8 mouse cellular contexts compared by ENCODE assay signal in the genomic region with DNA sequence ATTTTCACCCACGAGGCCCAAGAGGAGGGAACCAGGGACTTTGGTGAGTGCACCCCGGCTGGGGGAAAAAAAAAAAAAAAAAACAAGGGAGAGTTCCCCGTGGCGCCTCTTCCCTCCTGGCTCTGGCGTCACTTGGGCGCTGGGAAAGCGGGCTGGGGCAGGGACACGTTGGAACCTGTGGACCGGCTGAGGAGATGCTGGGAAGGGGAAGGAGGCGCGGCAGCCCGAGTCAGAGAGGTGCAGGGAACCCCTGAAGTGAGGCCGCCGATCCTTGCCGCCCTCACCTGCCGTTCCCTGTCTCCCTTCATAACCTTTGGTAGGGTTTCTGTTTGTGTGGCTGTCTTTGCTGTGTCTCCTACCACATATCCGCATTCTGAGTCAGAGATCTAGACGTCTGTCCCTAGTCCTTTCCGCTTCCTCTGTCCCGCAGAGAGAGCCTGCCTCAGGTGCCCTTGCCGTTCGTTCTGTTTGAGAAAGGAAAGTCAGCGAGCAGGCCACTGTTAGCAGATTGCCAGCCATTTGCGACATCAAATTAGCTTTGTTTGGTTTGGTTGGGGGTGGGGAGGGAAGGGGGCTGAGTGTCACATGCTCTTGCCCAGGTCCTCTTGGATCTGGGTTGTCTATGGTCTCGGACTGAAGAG. TPM values are rescaled to one million over a fixed set of nuclear protein-coding genes. Genes with fewer than 3 reads are reported as not detected.
DNase-seq lines count a peak whose midpoint lies in the region; ATAC-seq and TF ChIP-seq lines count a peak whose summit lies in the region.

A gene (minus strand): TSS at position 470 of the 641 bp plus-strand sequence.

- peak within 1 kb of the TSS; percentile 73 for H3K4me2 ChIP-seq in embryonic facial prominence, embryonic 12.5 days (replicated peaks)
- H3K4me2 ChIP-seq in limb, embryonic 11.5 days (ENCODE audit: low read depth, severe bottlenecking), result peak within 1 kb of the TSS; percentile 66
- H3K4me2 ChIP-seq in midbrain, postnatal 0 days (ENCODE audit: low read depth, low read length, poor library complexity, severe bottlenecking), result peak within 1 kb of the TSS; percentile 87

- no peak for ATAC-seq in embryonic facial prominence, embryonic 12.5 days (ENCODE audit: insufficient number of reproducible peaks, insufficient read depth, low FRiP score, low TSS enrichment)
- ATAC-seq in limb, embryonic 11.5 days (ENCODE audit: insufficient number of reproducible peaks, low FRiP score, low TSS enrichment, low read depth), result no peak
- ATAC-seq in midbrain, postnatal 0 days (ENCODE audit: low FRiP score), result no peak

- intact Hi-C loops in left cerebral cortex, adult 2 months (cut with DNase I), result no loop called here
- intact Hi-C loops in left cerebral cortex, postnatal 36 days (cut with DNase I), result no loop called here

- no peak for TF ChIP-seq CTCF in left cerebral cortex, adult 2 months (IDR thresholded peaks at IDR 0.05)
- no peak for TF ChIP-seq CTCF in midbrain, postnatal 0 days (IDR thresholded peaks at IDR 0.05)

- 1% methylated on average over 25 of the region's 25 CpGs for WGBS in embryonic facial prominence, embryonic 12.5 days
- WGBS in limb, embryonic 11.5 days, result 1% methylated on average over 24 of the region's 25 CpGs
- WGBS in midbrain, postnatal 0 days, result 7% methylated on average over 24 of the region's 25 CpGs

- H3K27me3 ChIP-seq in embryonic facial prominence, embryonic 12.5 days, result peaks cover 39% of the 10 kb centered on the region
- peaks cover 31% of the 10 kb centered on the region for H3K27me3 ChIP-seq in limb, embryonic 11.5 days (ENCODE audit: control insufficient read depth, insufficient read depth, low read length)
- H3K27me3 ChIP-seq in midbrain, postnatal 0 days (ENCODE audit: insufficient read depth, low read length), result peaks cover 15% of the 10 kb centered on the region

- peak within 1 kb of the TSS; percentile 33 for H3K9ac ChIP-seq in embryonic facial prominence, embryonic 12.5 days
- H3K9ac ChIP-seq in limb, embryonic 11.5 days (ENCODE audit: low read length), result peak within 1 kb of the TSS; percentile 43; the same call in 1 of the 2 replicates
- H3K9ac ChIP-seq in midbrain, postnatal 0 days (replicated peaks; ENCODE audit: low read length, poor library complexity, severe bottlenecking), result peak within 1 kb of the TSS; percentile 5; the same call in 1 of the 2 replicates

- peaks cover 15% of the 10 kb centered on the region for H3K4me1 ChIP-seq in embryonic facial prominence, embryonic 12.5 days
- peaks cover 15% of the 10 kb centered on the region for H3K4me1 ChIP-seq in limb, embryonic 11.5 days (ENCODE audit: control insufficient read depth, insufficient read depth, low read length)
- H3K4me1 ChIP-seq in midbrain, postnatal 0 days (ENCODE audit: insufficient read depth, low read length), result peaks cover 8% of the 10 kb centered on the region; the same call in 1 of the 2 replicates

- H3K4me3 ChIP-seq in left cerebral cortex, adult 2 months, result peak within 1 kb of the TSS; percentile 38
- peak within 1 kb of the TSS; percentile 41 for H3K4me3 ChIP-seq in embryonic facial prominence, embryonic 12.5 days
- peak within 1 kb of the TSS; percentile 26 for H3K4me3 ChIP-seq in limb, embryonic 11.5 days (ENCODE audit: low read depth, low read length)
- peak within 1 kb of the TSS; percentile 37 for H3K4me3 ChIP-seq in midbrain, postnatal 0 days (ENCODE audit: low read depth, low read length)

- no peaks in the 10 kb centered on the region for H3K9me3 ChIP-seq in embryonic facial prominence, embryonic 12.5 days
- no peaks in the 10 kb centered on the region for H3K9me3 ChIP-seq in limb, embryonic 11.5 days (ENCODE audit: control insufficient read depth, low read length)
- H3K9me3 ChIP-seq in midbrain, postnatal 0 days (ENCODE audit: low read length), result no peaks in the 10 kb centered on the region

- H3K36me3 ChIP-seq in embryonic facial prominence, embryonic 12.5 days, result no peaks in the 10 kb centered on the region
- no peaks in the 10 kb centered on the region for H3K36me3 ChIP-seq in limb, embryonic 11.5 days (ENCODE audit: control insufficient read depth, insufficient read depth, low read length)
- no peaks in the 10 kb centered on the region for H3K36me3 ChIP-seq in midbrain, postnatal 0 days (ENCODE audit: insufficient read depth, low read length)

- DNase-seq in left cerebral cortex, adult 2 months (ENCODE audit: extremely low spot score in 1 of 2, low spot score in 2 of 2), result no peak
- no peak for DNase-seq in left cerebral cortex, adult 11 months (ENCODE audit: low spot score)
- no peak for DNase-seq in limb, embryonic 11.5 days (ENCODE audit: low spot score)
- DNase-seq in midbrain, postnatal 0 days (ENCODE audit: low spot score), result no peak
- no peak for DNase-seq in left cerebral cortex, postnatal 36 days (ENCODE audit: low spot score in 2 of 2)
- DNase-seq in yolk sac, embryonic 10.5 days (ENCODE audit: low spot score), result no peak
- no peak for DNase-seq in kidney, adult 8-10 months

- H3K27ac ChIP-seq in left cerebral cortex, adult 2 months, result no peak within 1 kb of the TSS
- H3K27ac ChIP-seq in embryonic facial prominence, embryonic 12.5 days, result no peak within 1 kb of the TSS
- no peak within 1 kb of the TSS for H3K27ac ChIP-seq in limb, embryonic 11.5 days (replicated peaks; ENCODE audit: low read depth, low read length)
- no peak within 1 kb of the TSS for H3K27ac ChIP-seq in midbrain, postnatal 0 days (ENCODE audit: low read depth, low read length)

RNA-seq across cellular contexts. Expression of the gene that starts here (rescaled TPM):
- not detected for total RNA-seq in left cerebral cortex, adult 2 months (2021)
- 0.25 and 0.41 TPM in 2 replicates for polyA plus RNA-seq in embryonic facial prominence, embryonic 12.5 days (2016; fragmentation: Nextera tagmentation; extraction: Ambion mirVana)
- polyA plus RNA-seq in limb, embryonic 11.5 days (2014; fragmentation: Nextera tagmentation; extraction: Ambion mirVana), result 0.12 TPM in 1 of 2 replicates, not detected in the other
- 0.22 and 2.5 TPM in 2 replicates for total RNA-seq in midbrain, postnatal 0 days (2014; rRNA removed)
- 0.46 and 0.48 TPM in 2 replicates for polyA plus RNA-seq in midbrain, postnatal 0 days (2015; fragmentation: Nextera tagmentation; extraction: Ambion mirVana)
- total RNA-seq in left cerebral cortex, postnatal 36 days (2021), result not detected
